Mouse (Mus musculus) intestine, embryonic 14.5 days (tissue): ENCODE results near the gene Cnr2. TPM values are rescaled to one million over a fixed set of nuclear protein-coding genes. Genes with fewer than 3 reads are reported as not detected.

Experiments
- ATAC-seq: fragments of 200-750 bp; cut with Nextera tagmentation; replicated peaks from 2 replicates; pipeline ENCODE4 v1.8.0; 2017; ENCODE audit warnings: low read depth, moderate number of reproducible peaks, moderate TSS enrichment, moderate library complexity; ENCODE audit not compliant: low FRiP score, low TSS enrichment
- DNase-seq: peaks from one replicate; pipeline ENCODE4 v3.0.0-alpha.2; 2018; ENCODE audit warnings: low spot score
- H3K27ac ChIP-seq: fragments of 300-500 bp; sonication (generic); 2 replicates; pipeline ENCODE4 v1.5.1; 2014; ENCODE audit warnings: low read depth, mild to moderate bottlenecking, control low read depth
- H3K27me3 ChIP-seq: fragments of 300-500 bp; sonication (generic); replicated peaks from 2 replicates; pipeline ENCODE4 v1.6.1; 2014; ENCODE audit warnings: low read length, control low read depth; ENCODE audit not compliant: control insufficient read depth, insufficient read depth
- H3K36me3 ChIP-seq: fragments of 300-500 bp; sonication (generic); 2 replicates; pipeline ENCODE4 v1.6.1; 2014; ENCODE audit warnings: low read length, control low read depth; ENCODE audit not compliant: control insufficient read depth, insufficient read depth
- H3K4me1 ChIP-seq: fragments of 300-500 bp; sonication (generic); replicated peaks from 2 replicates; pipeline ENCODE4 v1.6.1; 2014; ENCODE audit warnings: low read length, control low read depth, mixed read lengths; ENCODE audit not compliant: control insufficient read depth, insufficient read depth
- H3K4me2 ChIP-seq: fragments of 300-500 bp; sonication (generic); 2 replicates; pipeline ENCODE4 v1.6.1; 2014; ENCODE audit warnings: low read length
- H3K4me3 ChIP-seq: fragments of 300-500 bp; sonication (generic); 2 replicates; pipeline ENCODE4 v1.5.1; 2014; ENCODE audit warnings: low read depth, low read length, control low read depth, mixed read lengths
- H3K9ac ChIP-seq: fragments of 300-500 bp; sonication (generic); 2 replicates; pipeline ENCODE4 v1.6.1; 2014; ENCODE audit warnings: mild to moderate bottlenecking, low read length
- H3K9me3 ChIP-seq: fragments of 300-500 bp; sonication (generic); 2 replicates; pipeline ENCODE4 v1.6.1; 2016; ENCODE audit warnings: low read length, control low read depth; ENCODE audit not compliant: control insufficient read depth
- WGBS: fragments of 180-500 bp; shearing (Covaris S2); extraction: QIAGEN DNeasy Blood & Tissue Kit; methylation state at CpG from one replicate; pipeline ENCODE4 v1.1.7; 2014; 5-methylcytosine and 5-hydroxymethylcytosine counted together
- polyA plus RNA-seq: library from polyadenylated mRNA; unstranded; fragments of >200 nt; fragmentation: Nextera tagmentation; extraction: Ambion mirVana; gene quantifications from 2 replicates; pipeline ENCODE4 v1.2.1, GENCODE M21; 2014

Cnr2 gene
- polyA plus RNA-seq, 1 experiment from 2014 or later = 0.24 TPM

GRCm38 (mm10) chr4:135874564-135875535, 20.3 kb upstream of the Cnr2 start:
- peaks cover 39% of the 10 kb centered on the region for H3K4me1 ChIP-seq
- ATAC-seq (no peak), DNase-seq (no peak)
- H3K9me3 ChIP-seq = no peaks in the 10 kb centered on the region
- 79% methylated on average over 10 of the region's 10 CpGs for WGBS
- no peaks in the 10 kb centered on the region for H3K27me3 ChIP-seq
- no peak overlapping the region for H3K4me3 ChIP-seq
- peaks cover 25% of the 10 kb centered on the region for H3K36me3 ChIP-seq
- peak overlapping the region; percentile 99; the same call in 1 of the 2 replicates for H3K9ac ChIP-seq
- peak overlapping the region; percentile 71 for H3K4me2 ChIP-seq
- peak overlapping the region; percentile 100 for H3K27ac ChIP-seq

DNA sequence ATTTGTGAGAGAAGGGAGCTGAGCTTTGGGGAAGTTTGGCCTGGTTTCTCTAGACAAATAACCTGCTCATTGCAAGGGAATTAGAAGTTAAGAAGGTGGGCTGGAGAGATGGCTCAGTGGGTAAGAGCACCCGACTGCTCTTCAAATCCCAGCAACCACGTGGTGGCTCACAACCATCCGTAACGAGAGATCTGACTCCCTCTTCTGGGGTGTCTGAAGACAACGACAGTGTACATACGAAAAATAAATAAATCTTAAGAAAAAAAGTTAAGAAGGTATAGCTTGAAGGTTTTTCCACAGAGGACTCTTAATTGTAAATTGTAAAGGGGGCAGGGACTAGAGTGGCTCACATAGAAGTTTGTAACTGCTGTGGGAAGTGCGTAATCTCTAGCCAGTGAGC, 19.6 kb upstream of the Cnr2 start:
- H3K9ac ChIP-seq = no peak overlapping the region
- H3K27me3 ChIP-seq = no peaks in the 10 kb centered on the region
- 31% methylated on average over 7 of the region's 7 CpGs for WGBS
- no peak for DNase-seq
- no peak for ATAC-seq
- no peak overlapping the region for H3K4me2 ChIP-seq
- peak overlapping the region; percentile 54 for H3K27ac ChIP-seq
- no peak overlapping the region for H3K4me3 ChIP-seq
- peaks cover 37% of the 10 kb centered on the region for H3K4me1 ChIP-seq
- peaks cover 22% of the 10 kb centered on the region for H3K36me3 ChIP-seq
- no peaks in the 10 kb centered on the region for H3K9me3 ChIP-seq

GRCm38 (mm10) chr4:135875991-135876582, 19.1 kb upstream of the Cnr2 start:
- Histone ChIP-seq H3K4me2 (peak overlapping the region; percentile 50), H3K36me3 (peaks cover 16% of the 10 kb centered on the region), H3K27ac (peak overlapping the region; percentile 54), H3K9ac (peak overlapping the region; percentile 32; the same call in 1 of the 2 replicates), H3K4me3 (peak overlapping the region; percentile 10), H3K27me3 (no peaks in the 10 kb centered on the region), H3K9me3 (no peaks in the 10 kb centered on the region), H3K4me1 (peaks cover 35% of the 10 kb centered on the region)
- WGBS = 5% methylated on average over 9 of the region's 9 CpGs
- DNase-seq (no peak), ATAC-seq (no peak)

- Histone ChIP-seq H3K4me2 (peak overlapping the region; percentile 50), H3K4me1 (peaks cover 32% of the 10 kb centered on the region), H3K27me3 (no peaks in the 10 kb centered on the region), H3K27ac (peak overlapping the region; percentile 54), H3K36me3 (peaks cover 11% of the 10 kb centered on the region), H3K9me3 (no peaks in the 10 kb centered on the region), H3K4me3 (peak overlapping the region; percentile 10), H3K9ac (peak overlapping the region; percentile 32; the same call in 1 of the 2 replicates)
- ATAC-seq (no peak), DNase-seq (peak; percentile 77)
- 1% methylated on average over 16 of the region's 16 CpGs for WGBS
Observed at GRCm38 (mm10) chr4:135876583-135877020, 18.6 kb upstream of the Cnr2 start.

GRCm38 (mm10) chr4:135877742-135878141, 17.5 kb upstream of the Cnr2 start:
- H3K36me3 ChIP-seq = no peaks in the 10 kb centered on the region
- H3K4me1 ChIP-seq = peaks cover 25% of the 10 kb centered on the region
- no peaks in the 10 kb centered on the region for H3K27me3 ChIP-seq
- ATAC-seq (no peak), DNase-seq (no peak)
- no peak overlapping the region for H3K9ac ChIP-seq
- H3K9me3 ChIP-seq = no peaks in the 10 kb centered on the region
- 55% methylated on average over 2 of the region's 2 CpGs for WGBS
- H3K4me2 ChIP-seq = no peak overlapping the region
- no peak overlapping the region for H3K27ac ChIP-seq
- no peak overlapping the region for H3K4me3 ChIP-seq

DNA sequence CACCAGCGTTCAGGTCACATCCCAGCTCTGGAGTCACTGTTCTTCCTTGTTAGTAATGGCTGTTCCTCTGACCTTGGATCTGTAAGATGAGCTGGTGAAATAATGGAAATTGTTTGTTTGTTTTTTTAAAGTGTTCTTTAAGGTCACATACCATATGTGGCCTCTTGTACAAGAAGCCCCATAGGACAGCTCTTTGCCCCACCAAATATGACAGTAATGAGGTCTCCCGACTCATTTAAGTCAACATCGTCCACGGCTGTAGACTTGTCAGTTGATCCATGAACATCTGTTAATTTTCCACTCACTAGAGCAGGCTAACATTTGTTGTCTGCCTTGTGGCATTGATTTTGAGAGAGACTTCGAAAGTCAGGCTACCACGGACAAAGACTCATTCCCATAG, 16.2 kb upstream of the Cnr2 start:
- Histone ChIP-seq H3K4me2 (no peak overlapping the region), H3K4me1 (peaks cover 31% of the 10 kb centered on the region), H3K27me3 (no peaks in the 10 kb centered on the region), H3K9ac (no peak overlapping the region), H3K4me3 (no peak overlapping the region), H3K36me3 (no peaks in the 10 kb centered on the region), H3K9me3 (no peaks in the 10 kb centered on the region), H3K27ac (no peak overlapping the region)
- DNase-seq (no peak), ATAC-seq (no peak)
- 77% methylated on average over 6 of the region's 6 CpGs for WGBS

DNA sequence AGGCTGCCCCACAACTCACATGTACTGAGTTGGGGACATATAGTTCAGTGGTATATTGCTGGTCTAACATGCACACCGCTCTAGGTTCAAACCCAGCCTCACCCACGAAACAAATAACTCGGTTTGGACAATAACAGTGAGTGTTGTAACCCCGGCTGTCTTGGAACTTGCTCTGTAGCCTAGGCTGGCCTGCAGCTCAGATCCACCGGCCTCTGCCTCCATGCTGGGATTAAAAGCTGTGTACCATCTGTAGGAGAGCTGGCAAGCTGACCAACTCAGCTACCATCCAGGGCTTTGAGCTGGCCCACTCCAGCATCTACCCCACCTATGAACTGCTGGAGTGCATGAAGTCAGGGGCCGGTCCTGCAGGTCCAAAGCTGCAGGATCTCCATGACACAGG, 15.2 kb upstream of the Cnr2 start:
- H3K9ac ChIP-seq = no peak overlapping the region
- WGBS = 98% methylated on average over 6 of the region's 6 CpGs
- no peak overlapping the region for H3K4me2 ChIP-seq
- H3K27ac ChIP-seq = no peak overlapping the region
- peaks cover 23% of the 10 kb centered on the region for H3K4me1 ChIP-seq
- H3K4me3 ChIP-seq = no peak overlapping the region
- ATAC-seq (no peak), DNase-seq (no peak)
- no peaks in the 10 kb centered on the region for H3K9me3 ChIP-seq
- H3K36me3 ChIP-seq = no peaks in the 10 kb centered on the region
- no peaks in the 10 kb centered on the region for H3K27me3 ChIP-seq

GRCm38 (mm10) chr4:135880576-135880975, 14.6 kb upstream of the Cnr2 start:
- H3K27ac ChIP-seq = no peak overlapping the region
- peaks cover 22% of the 10 kb centered on the region for H3K4me1 ChIP-seq
- no peak for DNase-seq
- 83% methylated on average over 10 of the region's 10 CpGs for WGBS
- H3K9ac ChIP-seq = no peak overlapping the region
- ATAC-seq = no peak
- no peak overlapping the region for H3K4me2 ChIP-seq
- H3K27me3 ChIP-seq = no peaks in the 10 kb centered on the region
- no peaks in the 10 kb centered on the region for H3K9me3 ChIP-seq
- no peaks in the 10 kb centered on the region for H3K36me3 ChIP-seq
- no peak overlapping the region for H3K4me3 ChIP-seq
